Mouse (Mus musculus): ENCODE results near the gene Elob. TPM values are rescaled to one million over a fixed set of nuclear protein-coding genes. Genes with fewer than 3 reads are reported as not detected.

Elob gene
- 93.3 and 94.9 TPM in 2 replicates for total RNA-seq (2017)

- peak; percentile 85 for ATAC-seq (ENCODE audit: extremely low read depth, insufficient number of reproducible peaks, low FRiP score, poor library complexity, severe bottlenecking)
These were observed at the start of gene Elob for GRCm38 (mm10) chr17:23829064-23829619. TSS of gene Elob (minus strand) at chr17:23829136.

- ATAC-seq (ENCODE audit: extremely low read depth, insufficient number of reproducible peaks, low FRiP score, poor library complexity, severe bottlenecking), result no peak
These were observed 48.2 kb upstream of the Elob start for GRCm38 (mm10) chr17:23877166-23877565.

- no peak for ATAC-seq (ENCODE audit: extremely low read depth, insufficient number of reproducible peaks, low FRiP score, poor library complexity, severe bottlenecking)
These were observed 47.8 kb upstream of the Elob start for GRCm38 (mm10) chr17:23876741-23877140.

GRCm38 (mm10) chr17:23873884-23874856, 45.2 kb upstream of the Elob start:
- ATAC-seq (ENCODE audit: extremely low read depth, insufficient number of reproducible peaks, low FRiP score, poor library complexity, severe bottlenecking), result no peak

GRCm38 (mm10) chr17:23868513-23868912, 39.6 kb upstream of the Elob start:
- ATAC-seq (ENCODE audit: extremely low read depth, insufficient number of reproducible peaks, low FRiP score, poor library complexity, severe bottlenecking), result no peak

- ATAC-seq (ENCODE audit: extremely low read depth, insufficient number of reproducible peaks, low FRiP score, poor library complexity, severe bottlenecking), result no peak
These were observed 38.8 kb upstream of the Elob start, which contains the start of gene Prss21 for GRCm38 (mm10) chr17:23867756-23868155. TSS of gene Prss21 (plus strand) at chr17:23868056.

GRCm38 (mm10) chr17:23862926-23863325, 34.0 kb upstream of the Elob start:
- no peak for ATAC-seq (ENCODE audit: extremely low read depth, insufficient number of reproducible peaks, low FRiP score, poor library complexity, severe bottlenecking)

GRCm38 (mm10) chr17:23857913-23858312, 29.0 kb upstream of the Elob start:
- no peak for ATAC-seq (ENCODE audit: extremely low read depth, insufficient number of reproducible peaks, low FRiP score, poor library complexity, severe bottlenecking)

- ATAC-seq (ENCODE audit: extremely low read depth, insufficient number of reproducible peaks, low FRiP score, poor library complexity, severe bottlenecking), result no peak
These were observed 28.3 kb upstream of the Elob start for GRCm38 (mm10) chr17:23857193-23857592.

- no peak for ATAC-seq (ENCODE audit: extremely low read depth, insufficient number of reproducible peaks, low FRiP score, poor library complexity, severe bottlenecking)
These were observed 25.4 kb upstream of the Elob start for GRCm38 (mm10) chr17:23854229-23854765.

- peak; percentile 47; the same call in 1 of the 2 replicates for ATAC-seq (ENCODE audit: extremely low read depth, insufficient number of reproducible peaks, low FRiP score, poor library complexity, severe bottlenecking)
These were observed 24.4 kb upstream of the Elob start for GRCm38 (mm10) chr17:23853292-23853691.

- ATAC-seq (ENCODE audit: extremely low read depth, insufficient number of reproducible peaks, low FRiP score, poor library complexity, severe bottlenecking), result no peak
These were observed 22.2 kb upstream of the Elob start for GRCm38 (mm10) chr17:23850853-23851749.

- ATAC-seq (ENCODE audit: extremely low read depth, insufficient number of reproducible peaks, low FRiP score, poor library complexity, severe bottlenecking), result no peak
These were observed 21.1 kb upstream of the Elob start for GRCm38 (mm10) chr17:23850028-23850427.

GRCm38 (mm10) chr17:23843812-23844273, 14.9 kb upstream of the Elob start, which contains the start of the genes Prss32 and Prss41:
TSS of gene Prss32 (plus strand) at chr17:23843855.
TSS of gene Prss41 (minus strand) at chr17:23844172.
- peak; percentile 60 for ATAC-seq (ENCODE audit: extremely low read depth, insufficient number of reproducible peaks, low FRiP score, poor library complexity, severe bottlenecking)

GRCm38 (mm10) chr17:23843141-23843811, 14.3 kb upstream of the Elob start:
- no peak for ATAC-seq (ENCODE audit: extremely low read depth, insufficient number of reproducible peaks, low FRiP score, poor library complexity, severe bottlenecking)

- peak; percentile 73; the same call in 1 of the 2 replicates for ATAC-seq (ENCODE audit: extremely low read depth, insufficient number of reproducible peaks, low FRiP score, poor library complexity, severe bottlenecking)
These were observed 12.2 kb upstream of the Elob start for GRCm38 (mm10) chr17:23841145-23841544.

- ATAC-seq (ENCODE audit: extremely low read depth, insufficient number of reproducible peaks, low FRiP score, poor library complexity, severe bottlenecking), result no peak
These were observed 7.2 kb upstream of the Elob start, which contains the start of gene Prss33 for GRCm38 (mm10) chr17:23836006-23836575. TSS of gene Prss33 (minus strand) at chr17:23836056.

GRCm38 (mm10) chr17:23831201-23831600, 2.3 kb upstream of the Elob start:
- no peak for ATAC-seq (ENCODE audit: extremely low read depth, insufficient number of reproducible peaks, low FRiP score, poor library complexity, severe bottlenecking)

All from neutrophil, adult 5-6 weeks (primary cell).